Mouse (Mus musculus): ENCODE measurements around the gene Hdac10. TPM values are rescaled to one million over a fixed set of nuclear protein-coding genes. Genes with fewer than 3 reads are reported as not detected.

The Hdac10 gene
- polyA plus RNA-seq, 1 experiment from 2014 or later, result 18.8 TPM

DNA sequence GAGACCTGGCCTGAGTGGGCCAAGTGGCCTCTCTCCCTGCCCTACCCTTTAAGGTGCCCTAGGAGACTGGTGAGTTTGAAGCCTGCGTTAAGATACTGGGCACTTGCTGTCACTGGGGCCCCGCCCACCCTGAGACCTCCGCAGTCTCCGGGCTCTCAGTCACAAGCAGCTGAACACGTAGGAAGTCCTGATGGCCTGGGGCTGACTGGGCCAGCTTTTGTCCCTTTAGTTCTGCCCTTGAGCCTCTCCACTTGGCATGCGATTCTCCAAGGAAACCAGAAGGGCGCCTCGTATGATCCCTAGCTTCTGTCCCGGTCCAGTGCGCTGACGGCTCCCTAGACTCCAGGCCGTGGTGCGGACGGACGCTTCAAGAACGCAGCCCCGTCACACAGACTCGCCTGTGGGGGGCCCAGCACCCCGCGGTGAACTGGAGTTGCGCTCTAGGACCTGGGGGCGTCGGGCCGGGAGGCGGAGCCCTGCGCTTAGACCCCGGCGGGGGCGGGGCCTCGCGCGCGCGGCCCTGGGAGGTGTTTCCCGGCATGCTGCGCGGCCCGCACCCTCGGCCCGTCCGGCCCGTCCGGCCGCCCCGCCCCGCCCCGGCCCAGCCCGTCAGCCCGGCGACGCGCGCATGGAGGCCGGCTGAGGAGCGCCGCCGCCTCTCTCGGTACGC is 52.9 kb downstream of the Hdac10 start:
- H3K4me1 ChIP-seq (ENCODE audit: insufficient read depth), result 0 out of 2 replicates have a peak, but pooled peaks cover 5% of the 10 kb centered on the region
- no peaks in the 10 kb centered on the region for H3K27me3 ChIP-seq (ENCODE audit: insufficient read depth, low read length)
- peak overlapping the region; percentile 88 for H3K27ac ChIP-seq (ENCODE audit: low read depth)
- DNase-seq (peak; percentile 96), ATAC-seq (ENCODE audit: insufficient read depth) (peak; percentile 91)
- H3K4me3 ChIP-seq (ENCODE audit: low read depth, low read length), result peak overlapping the region; percentile 78
- peak overlapping the region; percentile 81 for H3K9ac ChIP-seq
- WGBS, result under 1% methylated on average over 36 of the region's 59 CpGs
- H3K36me3 ChIP-seq (ENCODE audit: insufficient read depth), result peaks cover 10% of the 10 kb centered on the region; the same call in 1 of the 2 replicates
- TF ChIP-seq CTCF (IDR thresholded peaks at IDR 0.05; ENCODE audit: low read depth), result peak; percentile 44
- H3K4me2 ChIP-seq, result peak overlapping the region; percentile 73
- H3K9me3 ChIP-seq (ENCODE audit: low read depth, low read length), result no peaks in the 10 kb centered on the region

- Histone ChIP-seq H3K9ac (peak within 1 kb of the TSS; percentile 81), H3K4me1 (ENCODE audit: insufficient read depth) (0 out of 2 replicates have a peak, but pooled peaks cover 5% of the 10 kb centered on the region), H3K27me3 (ENCODE audit: insufficient read depth, low read length) (peaks cover 3% of the 10 kb centered on the region; the same call in 1 of the 2 replicates), H3K36me3 (ENCODE audit: insufficient read depth) (peaks cover 7% of the 10 kb centered on the region; the same call in 1 of the 2 replicates), H3K27ac (ENCODE audit: low read depth) (peak within 1 kb of the TSS; percentile 88), H3K4me3 (ENCODE audit: low read depth, low read length) (peak within 1 kb of the TSS; percentile 78), H3K4me2 (peak within 1 kb of the TSS; percentile 73), H3K9me3 (ENCODE audit: low read depth, low read length) (no peaks in the 10 kb centered on the region)
- WGBS, result 20% methylated on average over 11 of the region's 11 CpGs
- peak; percentile 8 for DNase-seq
- no peak for TF ChIP-seq CTCF (IDR thresholded peaks at IDR 0.05; ENCODE audit: low read depth)
- no peak; the same call in none of the 2 replicates for ATAC-seq (ENCODE audit: insufficient read depth)
Measured at GRCm38 (mm10) chr15:89074613-89075477, 53.7 kb downstream of the Hdac10 start, which contains the start of gene Trabd. Trabd (plus strand) TSS chr15:89075124.

DNA sequence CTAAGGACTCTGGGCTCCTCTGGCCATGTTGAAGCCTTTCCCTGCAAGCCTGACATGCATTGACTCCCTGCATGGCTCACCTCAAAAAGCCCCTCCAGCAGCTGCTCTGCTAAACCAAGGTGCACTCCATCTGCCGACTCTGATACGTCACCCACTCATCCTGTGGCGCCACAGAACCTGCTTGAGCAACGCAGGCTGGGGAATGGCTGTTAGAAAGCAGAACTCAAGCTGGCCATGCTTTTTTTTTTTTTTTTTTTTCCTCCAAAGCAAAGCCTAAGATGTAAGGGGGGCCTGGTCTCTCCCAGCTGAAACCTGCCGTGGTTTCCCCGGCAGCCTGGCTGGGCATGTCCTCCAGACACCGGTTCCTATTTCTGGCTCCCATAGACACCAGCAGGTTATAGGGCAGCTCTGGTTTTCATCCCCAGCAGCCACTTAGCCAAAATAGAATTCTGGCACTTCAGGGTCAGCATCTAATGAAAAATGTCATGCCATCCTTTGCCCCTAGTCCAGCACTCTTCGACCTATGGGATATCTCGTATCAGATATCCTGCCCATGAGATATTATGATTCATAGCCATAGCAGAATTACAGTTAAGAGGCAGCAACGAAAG is 54.4 kb downstream of the Hdac10 start:
- TF ChIP-seq CTCF (IDR thresholded peaks at IDR 0.05; ENCODE audit: low read depth), result no peak
- Histone ChIP-seq H3K9me3 (ENCODE audit: low read depth, low read length) (no peaks in the 10 kb centered on the region), H3K9ac (no peak overlapping the region), H3K27ac (ENCODE audit: low read depth) (no peak overlapping the region; the same call in 1 of the 2 replicates), H3K4me2 (peak overlapping the region; percentile 73; the same call in 1 of the 2 replicates), H3K4me1 (ENCODE audit: insufficient read depth) (0 out of 2 replicates have a peak, but pooled peaks cover 5% of the 10 kb centered on the region), H3K27me3 (ENCODE audit: insufficient read depth, low read length) (peaks cover 3% of the 10 kb centered on the region; the same call in 1 of the 2 replicates), H3K36me3 (ENCODE audit: insufficient read depth) (no peaks in the 10 kb centered on the region), H3K4me3 (ENCODE audit: low read depth, low read length) (no peak overlapping the region)
- WGBS, result 61% methylated on average over 10 of the region's 10 CpGs
- DNase-seq (no peak), ATAC-seq (ENCODE audit: insufficient read depth) (no peak)

Small RNA genes lying within 50 kb of the gene (microRNA-seq; reads per million reads assigned to microRNA genes)
- 0.71 reads per million for gene Mir7118 (ENCODE audit: borderline number of aligned reads)

Other genes with a start within 250 kb of the Hdac10 start
- not detected in 2 replicates for gene Ttll8, start 174.3 kb downstream of the Hdac10 start, polyA plus RNA-seq (2014; fragmentation: Nextera tagmentation; extraction: Ambion mirVana)
- gene Mlc1, start 149.7 kb downstream of the Hdac10 start, polyA plus RNA-seq (2014; fragmentation: Nextera tagmentation; extraction: Ambion mirVana), result not detected in 2 replicates
- gene Mov10l1, start 145.8 kb downstream of the Hdac10 start, polyA plus RNA-seq (2014; fragmentation: Nextera tagmentation; extraction: Ambion mirVana), result 0.89 TPM in 1 of 2 replicates, not detected in the other
- 0.22 and 0.34 TPM in 2 replicates for gene Panx2, start 69.0 kb downstream of the Hdac10 start, polyA plus RNA-seq (2014; fragmentation: Nextera tagmentation; extraction: Ambion mirVana)
- 48.6 and 51.6 TPM in 2 replicates for gene Trabd, start 53.6 kb downstream of the Hdac10 start, polyA plus RNA-seq (2014; fragmentation: Nextera tagmentation; extraction: Ambion mirVana)
- 18.7 and 21.5 TPM in 2 replicates for gene Selenoo, start 39.6 kb downstream of the Hdac10 start, polyA plus RNA-seq (2014; fragmentation: Nextera tagmentation; extraction: Ambion mirVana)
- 18.4 and 19.8 TPM in 2 replicates for gene Tubgcp6, start 5.6 kb downstream of the Hdac10 start, polyA plus RNA-seq (2014; fragmentation: Nextera tagmentation; extraction: Ambion mirVana)
- 11.4 and 11.9 TPM in 2 replicates for gene Mapk12, start 12.0 kb upstream of the Hdac10 start, polyA plus RNA-seq (2014; fragmentation: Nextera tagmentation; extraction: Ambion mirVana)
- gene Mapk11, start 20.9 kb upstream of the Hdac10 start, polyA plus RNA-seq (2014; fragmentation: Nextera tagmentation; extraction: Ambion mirVana), result 11.3 and 13.3 TPM in 2 replicates
- 149 and 156 TPM in 2 replicates for gene Plxnb2, start 52.1 kb upstream of the Hdac10 start, polyA plus RNA-seq (2014; fragmentation: Nextera tagmentation; extraction: Ambion mirVana)
- gene Dennd6b, start 67.8 kb upstream of the Hdac10 start, polyA plus RNA-seq (2014; fragmentation: Nextera tagmentation; extraction: Ambion mirVana), result 9.2 and 11.0 TPM in 2 replicates
- gene Ppp6r2, start 82.9 kb upstream of the Hdac10 start, polyA plus RNA-seq (2014; fragmentation: Nextera tagmentation; extraction: Ambion mirVana), result 25.6 and 27.8 TPM in 2 replicates
- 56.5 and 71.3 TPM in 2 replicates for gene Sbf1, start 186.6 kb upstream of the Hdac10 start, polyA plus RNA-seq (2014; fragmentation: Nextera tagmentation; extraction: Ambion mirVana)
- gene Adm2, start 194.0 kb upstream of the Hdac10 start, polyA plus RNA-seq (2014; fragmentation: Nextera tagmentation; extraction: Ambion mirVana), result 0.33 and 0.53 TPM in 2 replicates
- gene Miox, start 205.7 kb upstream of the Hdac10 start, polyA plus RNA-seq (2014; fragmentation: Nextera tagmentation; extraction: Ambion mirVana), result not detected in 2 replicates
- gene Lmf2, start 227.0 kb upstream of the Hdac10 start, polyA plus RNA-seq (2014; fragmentation: Nextera tagmentation; extraction: Ambion mirVana), result 59.1 and 63.7 TPM in 2 replicates
- gene Ncaph2, start 227.0 kb upstream of the Hdac10 start, polyA plus RNA-seq (2014; fragmentation: Nextera tagmentation; extraction: Ambion mirVana), result 157 and 168 TPM in 2 replicates
- gene Sco2, start 245.1 kb upstream of the Hdac10 start, polyA plus RNA-seq (2014; fragmentation: Nextera tagmentation; extraction: Ambion mirVana), result 4.5 and 7.5 TPM in 2 replicates
- gene Tymp, start 248.3 kb upstream of the Hdac10 start, polyA plus RNA-seq (2014; fragmentation: Nextera tagmentation; extraction: Ambion mirVana), result 0.96 and 1.5 TPM in 2 replicates

Data from lung, embryonic 14.5 days (tissue).